Mouse (Mus musculus) C2C12 (cell line): ENCODE measurements around the gene Trim25. TPM values are rescaled to one million over a fixed set of nuclear protein-coding genes. Genes with fewer than 3 reads are reported as not detected.
"Not testable (repeated sequence)": the region's sequence is repeated elsewhere in the genome, so short reads cannot be mapped to it uniquely, and the experiment has no call there.

Source experiments
- H3K27me3 ChIP-seq: one replicate; pipeline ENCODE4 v1.6.1; 2011; ENCODE audit not compliant: control insufficient read depth, insufficient read depth, insufficient read length
- H3K36me3 ChIP-seq: one replicate; pipeline ENCODE4 v1.6.1; 2011; ENCODE audit not compliant: control insufficient read depth, insufficient read depth
- H3K4me3 ChIP-seq: one replicate; pipeline ENCODE4 v1.5.1; 2011; ENCODE audit warnings: mild to moderate bottlenecking, control low read depth; ENCODE audit not compliant: poor library complexity, insufficient read depth, severe bottlenecking
- H3K79me2 ChIP-seq: one replicate; pipeline ENCODE4 v1.6.1; 2011; ENCODE audit not compliant: control insufficient read depth, insufficient read depth
- H3K79me3 ChIP-seq: one replicate; pipeline ENCODE4 v1.6.1; 2011; ENCODE audit warnings: low read depth, control low read depth
- H3ac ChIP-seq: one replicate; pipeline ENCODE3; 2011; ENCODE audit warnings: low read depth; ENCODE audit not compliant: control insufficient read depth, insufficient read length
- CEBPB ChIP-seq: IDR thresholded peaks from one replicate; pipeline ENCODE4 v1.6.1; 2011; ENCODE audit warnings: low read depth, mild to moderate bottlenecking, control low read depth, moderate library complexity
- CTCF ChIP-seq: IDR thresholded peaks from one replicate; pipeline ENCODE4 v1.5.1; 2011; ENCODE audit not compliant: control insufficient read depth, insufficient read depth, insufficient read length
- FOSL1 ChIP-seq: IDR thresholded peaks from one replicate; pipeline ENCODE4 v1.8.0; 2011; ENCODE audit warnings: mild to moderate bottlenecking, low read length; ENCODE audit not compliant: poor library complexity, insufficient read depth, severe bottlenecking
- MAX ChIP-seq: IDR thresholded peaks from one replicate; pipeline ENCODE4 v1.6.1; 2011; ENCODE audit warnings: mild to moderate bottlenecking, control low read depth
- MYOD1 ChIP-seq: IDR thresholded peaks from one replicate; pipeline ENCODE4 v1.6.1; 2011; ENCODE audit warnings: low read depth; ENCODE audit not compliant: control insufficient read depth, insufficient read length
- MYOG ChIP-seq: IDR thresholded peaks from one replicate; pipeline ENCODE4 v1.6.1; 2011; ENCODE audit not compliant: control insufficient read depth, insufficient read length; ENCODE audit errors: extremely low read depth
- USF1 ChIP-seq: IDR thresholded peaks from one replicate; pipeline ENCODE4 v1.6.1; 2011; ENCODE audit warnings: low read depth, mild to moderate bottlenecking, control low read depth, moderate library complexity
- polyA plus RNA-seq: library from polyadenylated mRNA; unstranded; fragments of >200 nt; fragmentation: generic; extraction: Trizol; gene quantifications from one replicate; pipeline ENCODE4 v1.2.1, GENCODE M21; 2012; ENCODE audit warnings: missing spikeins

The Trim25 gene
- polyA plus RNA-seq, 1 experiment: 7.7 TPM

GRCm38 (mm10) chr11:88989530-88989929, 9.6 kb upstream of the Trim25 start:
- H3K4me3 ChIP-seq: no peak overlapping the region
- peaks cover 10% of the 10 kb centered on the region for H3K36me3 ChIP-seq
- no peaks in the 10 kb centered on the region for H3K27me3 ChIP-seq
- H3ac ChIP-seq: no peak overlapping the region
- H3K79me3 ChIP-seq: no peaks in the 10 kb centered on the region
- no peaks in the 10 kb centered on the region for H3K79me2 ChIP-seq
- no peak for TF ChIP-seq CTCF
- TF ChIP-seq USF1: no peak
- no peak for TF ChIP-seq CEBPB
- TF ChIP-seq MYOD1: no peak
- no peak for TF ChIP-seq MAX
- TF ChIP-seq MYOG: no peak
- TF ChIP-seq FOSL1: no peak

- no peak overlapping the region for H3ac ChIP-seq
- TF ChIP-seq CEBPB (no peak), MYOG (no peak), MYOD1 (no peak), CTCF (no peak), MAX (no peak), FOSL1 (no peak), USF1 (no peak)
- no peaks in the 10 kb centered on the region for H3K27me3 ChIP-seq
- no peak overlapping the region for H3K4me3 ChIP-seq
- H3K79me3 ChIP-seq: no peaks in the 10 kb centered on the region
- no peaks in the 10 kb centered on the region for H3K36me3 ChIP-seq
- H3K79me2 ChIP-seq: no peaks in the 10 kb centered on the region
Measured at GRCm38 (mm10) chr11:88993186-88993585, 6.0 kb upstream of the Trim25 start.

GRCm38 (mm10) chr11:88993625-88994024, 5.6 kb upstream of the Trim25 start:
- H3K4me3 ChIP-seq: no peak overlapping the region
- no peaks in the 10 kb centered on the region for H3K79me2 ChIP-seq
- no peaks in the 10 kb centered on the region for H3K27me3 ChIP-seq
- no peaks in the 10 kb centered on the region for H3K79me3 ChIP-seq
- TF ChIP-seq MYOG (no peak), CTCF (peak; percentile 34)
- no peak overlapping the region for H3ac ChIP-seq
- H3K36me3 ChIP-seq: no peaks in the 10 kb centered on the region

GRCm38 (mm10) chr11:88994492-88994891, 4.7 kb upstream of the Trim25 start:
- Histone ChIP-seq H3ac (no peak overlapping the region), H3K79me2 (peaks cover 2% of the 10 kb centered on the region), H3K79me3 (peaks cover under 1% of the 10 kb centered on the region), H3K27me3 (no peaks in the 10 kb centered on the region), H3K36me3 (no peaks in the 10 kb centered on the region), H3K4me3 (no peak overlapping the region)
- TF ChIP-seq MAX (no peak), CTCF (no peak), MYOD1 (no peak), MYOG (no peak), USF1 (no peak), CEBPB (no peak), FOSL1 (no peak)

GRCm38 (mm10) chr11:88995616-88996015, 3.6 kb upstream of the Trim25 start:
- TF ChIP-seq MAX (no peak), USF1 (no peak), MYOD1 (no peak), CEBPB (no peak), CTCF (no peak), FOSL1 (no peak), MYOG (no peak)
- Histone ChIP-seq H3K36me3 (no peaks in the 10 kb centered on the region), H3K79me2 (peaks cover 13% of the 10 kb centered on the region), H3K4me3 (no peak overlapping the region), H3K79me3 (peaks cover 9% of the 10 kb centered on the region), H3K27me3 (no peaks in the 10 kb centered on the region), H3ac (no peak overlapping the region)

GRCm38 (mm10) chr11:88996427-88996826, 2.7 kb upstream of the Trim25 start:
- peaks cover 21% of the 10 kb centered on the region for H3K79me2 ChIP-seq
- H3K79me3 ChIP-seq: peaks cover 9% of the 10 kb centered on the region
- no peak overlapping the region for H3K4me3 ChIP-seq
- no peaks in the 10 kb centered on the region for H3K27me3 ChIP-seq
- no peaks in the 10 kb centered on the region for H3K36me3 ChIP-seq
- TF ChIP-seq MYOG (no peak), USF1 (no peak), FOSL1 (no peak), CTCF (no peak), MYOD1 (no peak), CEBPB (no peak), MAX (no peak)
- no peak overlapping the region for H3ac ChIP-seq

- Histone ChIP-seq H3K79me2 (peaks cover 30% of the 10 kb centered on the region), H3K79me3 (peaks cover 12% of the 10 kb centered on the region)
- not testable (repeated sequence) for H3K27me3 ChIP-seq, H3K4me3 ChIP-seq, H3K36me3 ChIP-seq, H3ac ChIP-seq
Measured at GRCm38 (mm10) chr11:88997343-88997742, 1.8 kb upstream of the Trim25 start.
